Mouse (Mus musculus): ENCODE results near the gene Tgif1.

Gene Tgif1

DNA sequence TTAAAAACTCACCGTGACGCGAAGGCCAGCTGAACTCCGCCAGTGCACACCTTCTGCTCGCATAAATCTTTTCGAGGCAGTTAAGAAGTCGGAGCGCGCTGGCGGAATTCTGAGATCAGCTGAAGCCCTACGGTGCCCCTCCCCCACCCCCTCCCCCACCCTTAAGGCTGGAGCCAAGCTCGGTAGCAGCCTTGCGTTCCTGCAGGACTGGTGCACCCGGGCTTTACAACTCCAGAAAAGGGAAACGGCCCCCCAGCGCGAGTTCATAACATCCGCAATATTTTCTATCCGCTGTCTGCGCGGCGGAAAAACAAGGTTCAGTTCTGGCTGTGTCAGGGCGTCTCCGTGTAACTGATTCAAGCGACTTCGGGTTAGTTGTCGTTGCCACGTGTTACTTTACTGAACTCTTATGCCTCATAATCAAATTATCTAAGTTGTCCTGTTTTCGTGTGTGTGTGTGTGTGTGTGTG is at the start of gene Tgif1:
TSS of gene Tgif1 (minus strand) at position 111 of the 470 bp plus-strand sequence.
- DNase-seq: peak; percentile 6

DNA sequence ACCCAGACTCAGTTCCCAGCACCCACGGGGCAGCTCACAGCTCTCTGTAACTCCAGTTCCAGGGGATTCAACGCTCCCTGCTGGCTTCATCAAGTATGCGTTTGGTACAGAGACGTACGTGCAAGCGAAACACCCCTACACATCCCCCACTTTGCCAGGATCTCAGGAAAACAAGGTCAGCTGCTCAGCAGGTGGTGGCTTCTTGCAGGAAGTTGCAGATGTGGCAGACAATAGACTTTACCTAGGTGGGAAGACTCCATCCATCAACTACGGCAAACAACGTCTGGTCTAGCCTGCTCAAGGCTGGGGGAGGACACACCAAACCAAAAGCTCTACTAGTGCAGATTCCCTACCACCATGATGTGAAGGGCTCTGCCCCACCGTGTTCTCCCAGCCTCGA is 47.3 kb upstream of the Tgif1 start:
- no peak for DNase-seq

DNA sequence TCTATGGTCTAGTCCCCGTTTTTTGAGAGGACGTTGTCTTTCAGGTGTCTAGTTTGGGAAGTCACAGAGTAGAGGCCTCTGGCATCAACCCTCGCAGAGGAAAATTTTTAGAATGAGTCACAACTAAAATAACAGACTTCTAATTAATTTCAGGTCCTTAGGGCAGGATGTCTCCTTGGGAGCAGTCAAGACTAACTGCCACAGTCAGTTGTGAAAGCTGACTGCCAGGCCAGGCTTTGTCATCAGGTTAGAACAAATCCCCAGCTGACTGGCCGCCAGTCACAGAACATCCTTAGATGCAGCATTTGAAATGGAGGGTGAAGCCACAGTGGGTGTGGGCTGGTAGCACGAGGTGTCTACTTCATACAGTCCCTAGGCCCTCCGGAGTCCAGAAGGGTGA is 46.3 kb upstream of the Tgif1 start:
- no peak for DNase-seq

DNA sequence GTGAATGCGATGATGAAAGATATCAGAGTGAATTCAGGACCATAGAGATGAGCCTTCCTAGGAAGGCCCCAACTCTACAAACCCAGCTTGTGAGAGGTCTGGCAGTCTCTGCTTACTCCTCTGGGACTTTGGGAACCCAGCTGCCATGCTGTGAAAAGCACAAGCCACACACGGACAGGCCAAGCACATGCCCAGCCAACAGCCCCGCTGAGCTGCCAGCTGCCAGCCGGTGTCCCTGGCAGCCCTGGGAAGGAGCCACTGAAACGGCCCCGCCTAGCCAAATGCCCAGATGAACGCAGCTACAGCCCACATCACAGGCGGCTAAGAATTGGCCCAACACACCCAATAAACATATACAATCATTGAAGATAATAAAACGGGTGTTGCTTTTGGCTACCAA is 41.5 kb upstream of the Tgif1 start:
- peak; percentile 18 for DNase-seq

DNA sequence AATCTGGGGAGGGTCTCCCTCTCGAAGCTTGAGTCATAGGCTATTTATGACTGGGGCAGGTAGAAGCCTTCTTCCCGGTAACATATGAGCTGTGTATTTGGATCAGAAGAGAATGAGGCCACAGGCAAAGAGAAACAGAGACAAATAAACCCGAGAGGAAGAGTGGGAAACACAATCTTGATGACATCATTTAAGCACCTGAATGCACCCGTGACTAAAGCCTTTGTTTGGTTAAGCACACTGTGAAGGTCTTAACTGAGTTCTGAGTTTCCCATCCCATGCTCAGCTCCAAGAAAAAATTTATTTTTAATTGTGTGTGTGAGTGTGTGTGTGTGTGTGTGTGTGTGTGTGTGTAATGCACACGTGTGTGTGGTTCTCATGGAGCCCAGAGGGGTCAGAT is 39.8 kb upstream of the Tgif1 start:
- DNase-seq: no peak

DNA sequence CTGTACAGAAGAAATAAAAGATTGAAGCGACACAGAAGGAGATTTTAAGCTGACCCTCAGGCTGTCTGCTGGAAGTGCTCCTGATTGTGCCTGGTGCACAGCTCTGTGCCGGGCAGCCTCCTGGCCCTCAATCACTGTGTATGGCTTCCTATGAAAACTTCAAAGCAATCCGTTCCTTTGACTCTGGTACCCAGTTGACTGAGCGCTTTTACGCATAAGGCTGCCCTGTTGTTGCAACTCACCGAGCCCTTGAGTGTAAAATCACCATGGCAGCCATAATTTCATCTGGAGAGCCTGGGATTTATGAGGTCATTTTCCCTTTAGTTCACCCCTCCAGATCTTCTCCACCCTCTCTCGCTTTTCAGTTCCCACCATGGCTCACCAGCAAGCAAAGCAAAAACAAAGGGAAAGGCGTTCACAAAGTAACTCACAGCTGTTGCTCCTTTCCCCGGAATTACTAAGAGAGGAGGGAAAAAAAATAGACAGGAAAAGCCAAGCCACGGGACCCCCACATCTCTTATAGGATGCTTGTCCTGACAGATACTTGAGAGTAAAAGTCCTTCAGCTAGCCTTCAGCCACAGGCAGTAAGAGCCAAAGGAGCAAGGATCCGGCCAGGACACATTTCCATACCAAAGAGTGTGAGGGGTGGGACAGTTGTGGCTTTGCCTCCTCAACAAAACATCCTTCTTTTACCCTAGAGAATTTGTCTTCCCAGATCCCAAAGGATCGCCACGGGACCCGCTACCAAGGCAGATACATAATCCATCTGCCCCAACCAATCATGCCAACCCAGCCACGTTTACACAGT is 39.1 kb upstream of the Tgif1 start:
- no peak for DNase-seq

DNA sequence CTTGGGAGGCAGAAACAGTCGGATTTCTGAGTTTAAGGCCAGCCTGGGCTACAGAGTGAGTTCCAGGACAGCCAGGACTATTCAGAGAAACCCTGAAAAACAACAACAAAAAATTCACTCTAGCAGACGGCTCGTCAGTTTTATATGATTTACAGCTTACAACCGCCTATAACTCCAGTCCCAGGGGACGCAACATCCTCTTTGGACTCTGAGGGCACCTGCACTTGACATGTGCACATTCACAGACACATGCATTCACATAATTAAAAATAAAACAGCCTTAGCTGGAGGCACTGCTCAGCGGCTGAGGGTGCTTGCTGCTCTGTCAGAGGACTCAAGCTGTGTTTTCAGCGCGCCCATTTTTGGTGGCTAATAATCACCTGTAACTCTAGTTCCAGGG is 37.2 kb upstream of the Tgif1 start:
- no peak for DNase-seq

DNA sequence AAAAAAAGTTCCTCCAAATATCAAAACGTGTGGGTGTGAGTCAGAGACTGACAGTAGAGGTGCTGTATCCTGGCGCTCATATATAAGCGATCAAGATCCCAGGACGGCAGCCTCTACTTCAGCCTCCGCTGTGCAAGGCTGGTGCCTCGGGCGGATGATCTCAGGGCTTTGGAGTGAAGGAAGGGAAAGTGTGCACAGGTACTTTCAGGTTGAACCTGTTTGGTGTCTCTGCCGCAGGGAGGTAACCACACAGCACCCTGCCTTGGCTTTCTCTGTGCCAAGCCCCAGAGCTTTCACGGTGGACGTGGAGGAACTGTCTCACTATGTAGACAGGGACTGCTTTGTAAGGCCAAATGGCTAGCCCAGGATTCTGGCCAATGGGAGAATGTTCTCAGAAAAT is 35.3 kb upstream of the Tgif1 start:
- no peak for DNase-seq

DNA sequence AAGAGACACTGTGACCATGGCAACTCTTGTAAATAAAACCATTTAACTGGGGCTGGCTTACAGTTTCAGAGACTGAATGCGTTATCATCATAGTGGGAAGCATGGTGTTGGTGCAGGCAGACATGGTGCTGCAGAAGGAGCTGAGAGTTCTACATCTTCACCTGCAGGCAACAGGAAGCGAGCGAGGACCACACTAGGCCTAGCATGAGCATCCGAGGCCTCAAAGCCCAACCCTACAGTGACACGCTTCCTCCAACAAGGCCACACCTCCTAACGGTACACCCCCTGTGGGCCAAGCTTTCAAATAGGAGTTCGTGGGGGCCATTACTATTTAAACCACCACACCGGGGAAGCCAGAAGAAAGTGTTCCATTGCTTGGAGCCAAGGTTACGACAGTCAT is 34.5 kb upstream of the Tgif1 start:
- no peak for DNase-seq

DNA sequence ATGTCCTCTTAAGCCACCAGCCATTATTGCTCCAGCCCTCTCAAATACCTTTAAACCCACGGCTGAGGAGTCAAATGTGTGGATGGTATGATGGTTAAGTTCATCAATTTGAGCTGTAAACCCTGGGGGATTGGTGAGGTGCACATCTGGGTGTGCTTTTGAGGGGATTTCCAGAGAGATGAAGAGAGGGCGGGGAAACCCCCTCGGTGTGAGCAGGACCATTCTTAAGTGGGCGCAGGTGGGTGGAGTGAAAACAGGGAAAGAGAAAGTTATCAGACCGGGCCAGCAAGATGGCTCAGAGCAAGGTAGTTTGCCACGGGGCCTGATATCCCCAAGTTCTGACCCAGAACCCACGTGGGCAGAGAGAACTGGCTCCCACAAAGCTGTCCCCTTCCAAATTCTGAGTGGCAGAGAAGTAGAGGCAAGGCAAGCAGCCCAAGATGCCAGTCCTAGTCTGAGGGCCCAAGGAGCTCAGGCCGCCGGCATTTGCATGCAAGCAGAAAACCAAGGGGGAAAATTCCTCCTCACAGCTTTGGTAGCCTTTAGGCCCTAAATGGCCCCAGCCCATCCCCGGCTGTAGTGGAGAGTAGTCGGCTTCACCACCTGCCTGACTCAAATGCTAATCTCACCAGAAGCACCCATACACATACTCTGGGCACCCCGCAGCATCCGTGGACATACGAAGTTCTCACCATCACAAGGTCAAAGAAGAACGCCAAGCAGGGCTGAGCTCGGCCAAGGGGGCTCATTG is 33.5 kb upstream of the Tgif1 start:
- no peak for DNase-seq

DNA sequence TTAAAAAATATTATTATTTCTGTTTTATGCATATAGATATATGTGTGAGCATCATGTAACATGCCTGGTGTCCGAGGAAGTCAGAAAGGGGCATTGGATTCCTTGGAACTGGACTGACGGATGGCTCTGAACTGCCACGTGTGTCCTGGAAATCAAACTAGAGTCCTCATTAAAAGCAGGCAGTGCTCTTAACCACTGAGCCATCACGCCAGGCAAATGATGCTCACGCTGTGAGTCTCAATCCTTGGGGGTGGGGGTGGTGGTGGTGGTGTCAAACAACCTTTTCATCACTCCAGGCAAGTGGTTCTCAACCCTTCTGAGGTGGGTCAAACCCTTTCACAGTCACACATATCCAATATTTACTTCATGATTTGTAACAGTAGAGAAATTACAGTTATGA is 32.5 kb upstream of the Tgif1 start:
- no peak for DNase-seq

DNA sequence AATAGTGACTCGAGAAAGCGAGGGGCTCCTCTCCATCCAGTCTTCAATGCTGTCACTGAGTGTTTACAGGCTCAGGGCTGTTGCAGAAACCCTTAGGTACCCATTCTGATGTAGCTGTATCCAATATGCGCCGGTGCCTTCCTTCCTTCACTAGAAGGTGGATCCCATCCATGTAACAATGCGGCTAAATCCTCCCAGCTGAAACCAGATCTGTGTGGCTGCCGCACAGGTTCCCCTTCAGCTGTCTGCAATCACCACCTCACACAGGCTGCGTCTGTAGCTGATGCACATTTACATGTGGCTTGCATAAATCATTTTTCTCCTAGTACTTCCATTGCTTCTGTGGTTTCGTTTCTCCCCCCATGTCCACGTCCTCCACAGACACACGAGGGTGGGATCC is 28.6 kb upstream of the Tgif1 start:
- DNase-seq: no peak

DNA sequence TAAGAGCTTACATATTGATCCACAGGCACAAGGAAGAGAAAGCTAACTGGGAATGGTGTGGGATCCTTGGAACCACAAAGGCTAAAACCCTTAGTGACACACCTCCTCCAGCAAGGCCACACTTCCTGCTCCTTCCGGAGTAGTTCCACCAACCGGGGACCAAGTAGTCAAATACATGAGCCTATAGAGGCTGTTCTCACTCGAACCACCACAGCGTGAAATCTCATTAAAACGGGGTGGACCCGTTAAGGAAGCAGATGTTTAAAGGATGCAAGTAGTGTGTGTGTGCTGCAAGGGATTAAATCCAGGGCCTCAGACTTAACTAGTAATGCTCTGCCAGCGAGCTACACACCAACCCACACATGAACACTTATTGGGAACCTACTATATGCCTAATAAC is 27.8 kb upstream of the Tgif1 start:
- no peak for DNase-seq

DNA sequence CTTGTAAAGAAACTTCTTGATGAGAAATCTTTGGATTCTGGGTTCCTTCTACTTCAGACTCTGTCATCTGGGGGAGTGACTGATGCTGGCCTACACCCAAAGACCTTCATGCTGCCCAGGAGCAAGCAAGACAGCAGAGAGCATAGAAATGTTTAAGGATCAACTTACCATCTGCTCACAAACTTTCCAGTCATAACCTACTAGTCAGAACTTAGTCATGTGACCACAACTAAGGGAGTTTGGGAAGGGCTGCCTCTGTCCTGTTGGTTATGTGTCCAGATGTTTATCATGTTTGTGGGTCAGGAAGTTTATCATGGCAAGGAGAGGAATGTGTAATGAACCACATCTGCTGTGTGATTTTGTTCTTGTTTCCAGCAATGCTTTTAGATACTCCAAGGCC is 24.9 kb upstream of the Tgif1 start:
- DNase-seq: no peak

DNA sequence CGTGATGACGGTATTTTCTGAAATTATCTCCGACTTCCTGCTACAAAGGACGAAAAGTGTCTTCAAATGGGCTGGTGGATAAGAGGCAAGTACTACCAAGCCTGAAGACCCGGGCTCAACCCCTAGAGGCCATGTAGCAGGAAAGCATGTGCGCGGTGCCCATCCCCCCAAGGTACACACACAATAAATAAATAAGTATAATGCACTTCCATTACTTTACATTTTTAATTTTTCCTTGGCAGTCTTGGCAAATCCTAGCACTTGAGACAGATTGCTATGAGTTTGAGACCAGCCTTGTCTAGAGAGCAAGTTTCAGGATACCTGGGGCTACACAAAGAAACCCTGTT is 20.4 kb upstream of the Tgif1 start:
- no peak for DNase-seq

DNA sequence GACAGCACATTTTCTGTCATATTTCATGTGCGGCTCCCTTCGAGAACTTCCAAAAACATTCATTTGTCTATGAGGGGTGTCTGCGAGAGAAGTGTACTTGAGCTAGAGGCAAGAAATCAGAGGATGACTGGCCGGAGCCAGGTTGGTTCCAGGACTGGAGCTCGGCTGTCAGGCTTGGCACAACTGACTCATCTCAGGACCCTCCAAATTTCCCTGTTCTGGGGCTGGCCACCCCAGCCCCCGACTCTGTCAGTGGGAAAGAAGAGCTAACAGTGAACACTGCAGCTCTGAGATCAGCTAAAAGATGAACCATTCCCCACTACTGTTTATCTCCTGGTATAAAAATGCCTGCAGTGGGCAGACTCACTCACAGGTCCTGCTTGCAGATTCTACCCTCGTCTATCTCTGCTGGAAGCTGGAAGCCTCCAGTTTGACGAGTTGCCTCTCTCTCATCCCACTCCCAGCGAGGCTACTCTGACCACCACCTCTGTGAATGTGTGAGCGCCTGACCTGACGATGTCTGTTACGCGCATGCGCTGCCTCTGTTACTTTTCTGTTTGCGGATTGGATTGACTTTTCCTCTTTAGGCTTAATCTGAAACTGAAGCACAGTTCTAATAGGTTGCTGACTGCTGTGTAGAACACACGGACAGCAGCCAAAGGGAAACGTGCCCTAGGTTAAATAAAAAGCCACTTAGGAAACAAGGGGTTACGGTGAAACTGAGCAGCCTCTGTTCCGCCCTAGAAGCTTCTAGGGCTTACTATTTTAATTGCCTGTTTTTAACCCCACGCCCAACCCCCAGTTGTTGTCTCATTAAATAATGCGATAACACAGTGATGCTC is 19.8 kb upstream of the Tgif1 start:
- DNase-seq: no peak

DNA sequence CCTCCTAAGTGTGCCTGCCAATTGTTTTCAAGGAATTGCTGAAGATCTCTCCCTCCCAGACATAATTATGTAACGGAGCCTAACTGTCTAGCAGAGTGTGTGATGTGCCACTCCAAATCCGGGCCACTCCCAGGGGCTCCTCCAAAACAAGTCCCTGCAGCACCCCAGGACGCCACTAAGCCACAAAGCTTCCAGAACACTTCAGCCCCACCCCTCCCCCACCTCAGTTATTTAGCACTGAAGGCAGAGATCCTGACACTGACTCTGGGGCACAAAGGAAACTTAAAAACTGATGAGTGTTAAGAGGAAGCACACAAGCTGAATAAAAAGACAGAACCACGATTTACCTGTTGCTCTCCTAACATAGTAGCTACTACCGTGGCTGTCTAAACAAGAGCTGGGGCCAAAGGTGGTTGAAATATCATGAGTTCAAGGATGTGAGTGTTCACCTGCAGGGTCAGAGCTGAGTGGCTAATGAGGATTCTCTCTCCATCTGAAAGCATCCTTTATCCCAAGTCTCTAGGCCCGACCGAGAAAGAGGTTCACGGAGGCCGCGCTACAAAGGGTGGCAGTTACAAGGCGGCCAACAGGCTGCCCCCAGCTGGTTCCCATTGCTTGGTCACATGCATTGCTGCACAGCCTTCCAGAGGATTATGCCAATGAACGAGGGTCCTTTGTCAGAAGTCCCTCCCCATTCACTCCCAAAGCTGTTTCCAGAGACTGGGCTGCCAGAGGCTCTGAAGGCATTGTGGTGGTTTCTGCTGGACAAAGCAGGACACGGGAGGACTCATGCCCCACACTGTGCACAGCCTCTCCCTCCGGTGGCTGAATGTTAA is 19.0 kb upstream of the Tgif1 start:
- peak; percentile 10 for DNase-seq

DNA sequence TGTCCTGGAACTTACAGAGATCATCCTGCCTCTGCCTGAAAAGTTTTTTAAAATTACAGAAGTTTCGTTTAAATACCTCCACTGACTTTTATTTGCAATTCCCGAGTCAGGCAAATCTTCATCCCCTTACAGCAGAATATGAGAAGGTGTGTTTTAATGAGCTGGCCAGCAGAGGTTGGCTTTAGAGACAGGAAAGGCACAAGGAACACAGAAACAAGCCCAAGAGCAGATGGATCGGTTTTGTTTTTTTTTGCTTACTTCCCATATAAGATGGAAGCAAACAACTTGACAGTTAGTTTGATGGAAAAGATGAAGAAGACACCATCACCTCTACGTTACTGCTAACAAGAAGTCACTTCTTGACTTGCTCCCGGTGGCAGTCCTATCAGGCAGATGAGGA is 18.3 kb upstream of the Tgif1 start:
- no peak for DNase-seq

DNA sequence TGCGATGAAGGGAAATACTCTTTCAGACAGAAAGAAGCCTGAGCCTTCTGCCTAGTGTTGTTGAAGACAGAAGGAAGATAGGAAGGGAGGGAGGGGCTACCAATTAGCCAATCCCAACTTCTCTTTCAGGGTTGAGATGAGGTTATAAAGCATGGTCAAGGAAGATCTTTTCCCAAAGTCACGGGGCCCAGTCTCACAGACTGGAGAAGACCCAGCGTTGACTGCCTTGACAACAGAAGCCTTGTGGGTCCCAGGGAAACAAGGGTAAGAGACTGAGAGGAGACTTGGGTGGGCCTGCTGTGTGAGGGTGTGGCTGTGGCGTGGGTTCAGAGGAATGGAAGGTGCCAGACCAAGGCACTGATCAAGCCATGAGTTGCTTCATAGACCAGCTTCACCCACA is 17.2 kb upstream of the Tgif1 start:
- DNase-seq: no peak

DNA sequence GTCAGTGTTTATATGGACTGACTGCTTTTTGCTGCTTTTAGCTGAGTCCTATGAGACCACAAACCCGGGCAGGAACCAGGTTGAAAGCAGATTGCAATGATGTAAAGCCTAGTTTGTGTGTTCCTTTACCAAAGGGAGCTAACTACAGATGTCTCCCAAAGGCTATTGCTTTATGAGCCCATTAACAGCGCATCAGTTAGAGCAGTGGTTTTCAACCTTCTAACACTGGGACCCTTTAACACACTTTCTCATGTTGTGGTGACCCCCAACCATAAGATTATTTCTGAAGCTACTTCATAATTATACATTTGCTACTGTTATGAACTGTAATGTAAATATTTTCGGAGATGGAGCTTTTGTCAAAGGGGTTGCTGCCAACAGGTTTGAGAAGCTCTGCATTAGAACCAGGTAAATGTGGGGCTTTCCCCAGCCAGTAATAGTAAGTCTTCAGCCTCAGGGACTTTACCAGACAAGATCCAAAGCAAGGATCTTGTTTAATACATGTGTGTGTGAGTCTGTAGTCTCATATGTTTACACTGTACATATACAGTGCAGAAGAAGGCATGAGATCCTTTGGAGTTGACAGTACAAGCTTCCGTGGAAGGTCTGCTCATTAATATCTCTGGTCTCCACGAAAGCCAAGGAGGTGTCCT is 15.4 kb upstream of the Tgif1 start:
- DNase-seq: no peak

DNA sequence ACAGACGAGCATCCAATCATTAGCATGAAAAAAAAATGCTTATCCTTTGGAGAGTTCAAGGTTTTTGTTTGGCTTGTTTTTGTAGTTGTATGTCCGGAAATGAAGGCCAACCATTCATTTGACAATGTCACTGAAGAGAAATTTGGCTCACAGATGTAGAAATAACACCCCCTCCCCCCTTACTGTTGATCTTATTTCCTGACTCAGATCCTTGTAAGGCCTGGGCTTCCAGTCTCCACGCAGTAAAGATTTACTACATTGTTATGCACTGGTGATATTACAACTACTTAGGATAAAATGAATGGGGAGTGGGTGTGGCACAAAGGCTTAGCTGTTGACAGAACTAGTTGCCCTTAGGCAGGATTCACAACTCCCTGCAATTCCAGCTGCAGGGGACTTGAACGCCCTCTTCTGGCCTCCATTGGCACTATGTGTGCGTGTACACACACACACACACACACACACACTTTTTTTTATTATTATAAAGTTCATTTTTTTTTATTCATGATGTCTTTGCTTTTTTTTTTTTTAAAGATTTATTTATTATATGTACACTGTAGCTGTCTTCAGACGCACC is 13.3 kb upstream of the Tgif1 start:
- DNase-seq: no peak

DNA sequence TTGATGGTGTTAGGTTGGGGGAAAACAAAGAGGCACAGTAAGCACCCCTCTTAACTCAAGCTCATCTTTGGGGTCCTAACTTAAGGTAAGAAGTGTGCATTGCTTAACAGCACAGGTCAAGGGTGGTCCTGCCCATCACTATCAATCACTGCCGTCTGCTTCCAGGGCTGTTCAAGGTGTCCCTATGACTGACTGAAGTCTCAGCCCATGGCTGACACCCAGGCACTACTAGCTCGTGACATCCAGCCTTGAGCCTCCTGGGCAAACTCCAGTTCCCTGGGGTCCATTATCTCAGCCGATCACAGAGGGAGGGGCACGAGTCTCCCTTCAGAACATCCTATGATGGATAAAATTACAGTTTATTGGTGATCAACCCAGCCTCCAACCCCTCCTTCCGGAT is 12.7 kb upstream of the Tgif1 start:
- DNase-seq: no peak
